Mouse (Mus musculus): Measurements from ENCODE around the gene Capn2.

- TF ChIP-seq POLR2A (IDR thresholded peaks at IDR 0.05; ENCODE audit: control insufficient read depth in 1 of 2, insufficient read depth in 1 of 2, low read depth in 1 of 2, low read length in 2 of 2, poor library complexity in 1 of 2) = no peak
- no peak for TF ChIP-seq CTCF (IDR thresholded peaks at IDR 0.05 in 2 of 3, conservative IDR thresholded peaks at IDR 0.05 in 1 of 3; ENCODE audit: control insufficient read depth in 1 of 3, insufficient read depth in 1 of 3, low read depth in 2 of 3, low read length in 3 of 3, poor library complexity in 1 of 3, severe bottlenecking in 1 of 3)
- no peak for TF ChIP-seq POLR2AphosphoS2 (IDR thresholded peaks at IDR 0.05; ENCODE audit: low read length)
- TF ChIP-seq GATA1 (IDR thresholded peaks at IDR 0.05; ENCODE audit: low read depth, low read length) = no peak
- no peak for TF ChIP-seq ZMIZ1 (IDR thresholded peaks at IDR 0.05; ENCODE audit: low read depth, low read length)
- no peak for TF ChIP-seq MAFK (IDR thresholded peaks at IDR 0.05; ENCODE audit: borderline replicate concordance, low read depth, low read length)
- no peak for TF ChIP-seq UBTF (IDR thresholded peaks at IDR 0.05; ENCODE audit: borderline replicate concordance, insufficient read depth, low read depth, low read length)
- TF ChIP-seq HCFC1 (IDR thresholded peaks at IDR 0.05; ENCODE audit: low read depth, low read length) = no peak
- TF ChIP-seq NRF1 (IDR thresholded peaks at IDR 0.05; ENCODE audit: insufficient read depth, low read depth, low read length, poor library complexity, severe bottlenecking) = no peak
Measured at GRCm38 (mm10) chr1:182500224-182500623, 17.2 kb downstream of the Capn2 start.

Measured in MEL (cell line).